Mouse (Mus musculus) cerebellum, adult 2 months (tissue): ENCODE results near the gene Kcnh5. TPM values are rescaled to one million over a fixed set of nuclear protein-coding genes. Genes with fewer than 3 reads are reported as not detected.

Experiments used
- DNase-seq, 2 experiments: peaks; one replicate each; pipeline ENCODE4 v3.0.0; 2021
- H3K27ac ChIP-seq: fragments of 200-500 bp; 2 replicates; pipeline ENCODE4 v1.5.1; 2012; ENCODE audit warnings: low read length, control low read depth, inconsistent platforms; ENCODE audit not compliant: insufficient read depth
- H3K27me3 ChIP-seq: fragments of 200-500 bp; 2 replicates; pipeline ENCODE4 v1.6.1; 2012; ENCODE audit warnings: inconsistent platforms, mild to moderate bottlenecking, low read length, moderate library complexity; ENCODE audit not compliant: control insufficient read depth, insufficient read depth
- H3K4me1 ChIP-seq: fragments of 200-500 bp; 2 replicates; pipeline ENCODE4 v1.6.1; 2011; ENCODE audit warnings: low read length; ENCODE audit not compliant: control insufficient read depth, insufficient read depth
- H3K4me3 ChIP-seq: fragments of 200-500 bp; replicated peaks from 2 replicates; pipeline ENCODE3; 2011; ENCODE audit warnings: mild to moderate bottlenecking, low read depth, low read length, control low read depth; ENCODE audit not compliant: insufficient read depth
- CTCF ChIP-seq: fragments of 200-500 bp; IDR thresholded peaks from 2 replicates; pipeline ENCODE4 v1.5.1; 2011; ENCODE audit warnings: low read depth, mild to moderate bottlenecking, control low read depth, low read length, moderate library complexity, borderline replicate concordance; ENCODE audit not compliant: insufficient read depth
- POLR2A ChIP-seq: fragments of 200-500 bp; IDR thresholded peaks from 2 replicates; pipeline ENCODE4 v1.6.1; 2011; ENCODE audit warnings: low read length, control low read depth, borderline replicate concordance; ENCODE audit not compliant: insufficient read depth
- WGBS: fragments of 180-500 bp; shearing (Covaris S2); methylation state at CpG from one replicate; pipeline ENCODE4 v1.1.7; 2018; 5-methylcytosine and 5-hydroxymethylcytosine counted together
- polyA plus RNA-seq: library from polyadenylated mRNA; depleted of rRNA; stranded (reverse); fragments of >200 nt; gene quantifications from 2 replicates; pipeline ENCODE4 v1.2.3, GENCODE M21; 2012

Kcnh5 gene
- polyA plus RNA-seq, 1 experiment = 2.0 TPM

DNA sequence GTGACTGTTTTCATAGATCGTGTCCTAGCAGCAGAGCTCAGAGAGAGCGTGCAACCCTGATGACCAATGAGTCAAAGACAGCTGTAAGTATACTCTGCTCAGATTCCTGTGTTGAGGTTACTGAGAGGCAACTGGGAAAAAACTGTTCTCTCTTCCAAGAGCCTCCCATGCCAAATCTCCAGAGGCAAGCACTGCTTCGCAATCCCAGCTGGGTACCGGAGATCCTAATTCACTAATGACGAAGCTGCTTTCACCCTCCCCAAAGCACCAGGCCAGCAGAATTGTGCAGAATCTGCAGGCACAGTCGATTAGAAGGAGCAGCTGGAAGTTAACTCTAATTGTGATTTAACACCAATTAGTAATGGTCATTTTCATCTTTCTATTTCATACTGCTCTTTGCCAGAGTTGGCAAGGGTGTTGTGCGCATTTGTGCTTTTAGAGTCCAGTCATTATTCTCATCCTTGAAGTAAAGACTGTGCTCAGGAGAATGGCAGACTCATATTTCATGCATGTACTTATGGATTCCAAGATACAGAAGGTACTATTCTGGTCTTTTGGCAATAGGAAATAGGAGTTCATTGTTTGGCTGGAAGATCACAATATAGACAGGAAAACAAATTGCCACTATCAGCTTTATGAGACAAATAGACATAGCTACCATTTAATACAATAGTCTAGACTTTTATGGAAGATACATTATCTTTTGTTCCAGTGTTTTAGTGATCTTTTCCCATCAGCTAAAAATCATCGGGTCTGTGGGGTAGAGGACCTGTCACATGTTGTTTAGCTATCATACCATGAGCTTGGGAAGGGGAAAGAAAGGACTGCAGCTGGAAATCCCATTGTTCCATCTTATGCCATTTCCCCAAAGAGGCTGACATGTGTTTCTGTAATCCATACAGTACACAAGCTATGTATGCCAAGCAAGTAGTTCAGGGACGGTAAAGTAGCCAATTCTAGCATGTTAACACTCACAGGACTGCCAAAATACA lies 225.7 kb downstream of the Kcnh5 start:
- H3K27me3 ChIP-seq = no peaks in the 10 kb centered on the region

DNA sequence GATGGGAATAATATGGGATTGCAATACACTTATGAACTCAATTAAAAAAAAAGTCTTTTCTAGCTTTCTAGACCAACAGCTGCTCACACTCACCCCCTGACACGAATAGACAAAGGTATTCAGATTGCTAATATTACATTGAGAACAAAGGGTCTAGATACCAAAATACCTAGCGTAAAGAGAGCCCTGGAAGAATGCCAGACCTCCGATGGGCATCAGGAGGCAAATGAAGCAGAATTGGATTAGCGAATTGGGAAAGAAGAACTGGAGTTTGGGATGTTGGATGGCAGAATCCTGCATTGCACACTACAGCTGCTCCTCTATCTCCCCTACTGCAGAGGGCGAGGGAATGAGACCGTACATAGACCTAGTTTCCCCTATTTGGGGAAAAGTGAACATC lies 275.8 kb downstream of the Kcnh5 start:
- WGBS = 20% methylated on average over 6 of the region's 6 CpGs
- Histone ChIP-seq H3K4me3 (no peak overlapping the region), H3K27me3 (no peaks in the 10 kb centered on the region), H3K4me1 (no peaks in the 10 kb centered on the region), H3K27ac (no peak overlapping the region)
- DNase-seq = no peak
- no peak for TF ChIP-seq POLR2A
- TF ChIP-seq CTCF = no peak

More for the DNA sequence above, 225.7 kb downstream of the Kcnh5 start:
- H3K27ac ChIP-seq = no peak overlapping the region
- DNase-seq = peak in 1 of 2 experiments; percentile 6
- 18% methylated on average over 9 of the region's 9 CpGs for WGBS
- no peak overlapping the region for H3K4me3 ChIP-seq
- no peak for TF ChIP-seq POLR2A
- TF ChIP-seq CTCF = no peak
- H3K4me1 ChIP-seq = no peaks in the 10 kb centered on the region

DNA sequence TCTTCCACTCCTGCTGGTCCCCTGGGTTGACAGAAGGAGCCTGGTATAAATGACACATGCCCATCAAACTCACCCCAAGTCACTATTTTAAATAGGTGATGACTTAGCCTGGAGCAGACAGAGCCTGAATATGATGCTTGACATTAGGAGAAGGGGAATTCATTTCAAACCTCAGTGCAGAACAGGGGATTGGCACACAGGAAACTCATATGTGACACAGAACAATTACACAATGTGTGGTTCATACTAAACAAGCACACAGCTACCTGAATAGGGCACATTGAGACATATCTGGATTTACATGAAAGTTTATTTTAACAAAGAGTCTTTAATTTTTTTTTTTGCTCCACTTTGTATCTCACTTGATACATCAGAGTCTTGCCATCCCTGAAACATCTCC lies 276.4 kb downstream of the Kcnh5 start:
- H3K4me1 ChIP-seq = no peaks in the 10 kb centered on the region
- TF ChIP-seq POLR2A (no peak), CTCF (no peak)
- H3K27ac ChIP-seq = no peak overlapping the region
- H3K4me3 ChIP-seq = no peak overlapping the region
- no peak for DNase-seq
- H3K27me3 ChIP-seq = no peaks in the 10 kb centered on the region

DNA sequence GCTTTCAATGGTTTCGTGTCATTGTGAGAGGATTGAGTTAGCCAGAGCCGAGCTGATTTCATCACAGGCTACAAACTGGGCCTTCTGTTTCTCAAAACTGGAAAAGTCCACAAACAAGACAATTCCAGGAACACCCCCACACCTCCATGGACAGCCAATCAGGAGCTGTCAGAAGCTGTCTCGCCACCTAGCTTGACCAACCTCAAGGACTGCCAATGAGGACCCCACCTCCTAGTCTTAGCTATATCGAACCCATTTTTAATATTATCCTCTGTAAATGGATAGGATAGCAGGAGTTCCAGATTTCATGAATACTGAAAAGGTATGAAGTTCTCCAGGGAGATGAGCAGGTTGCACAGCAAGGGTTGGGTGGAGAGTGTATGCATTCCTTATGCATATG lies 278.1 kb downstream of the Kcnh5 start:
- WGBS = 95% methylated on average over 4 of the region's 4 CpGs
- Histone ChIP-seq H3K27me3 (no peaks in the 10 kb centered on the region), H3K4me1 (no peaks in the 10 kb centered on the region), H3K4me3 (no peak overlapping the region), H3K27ac (no peak overlapping the region)
- DNase-seq = no peak
- TF ChIP-seq CTCF = no peak

DNA sequence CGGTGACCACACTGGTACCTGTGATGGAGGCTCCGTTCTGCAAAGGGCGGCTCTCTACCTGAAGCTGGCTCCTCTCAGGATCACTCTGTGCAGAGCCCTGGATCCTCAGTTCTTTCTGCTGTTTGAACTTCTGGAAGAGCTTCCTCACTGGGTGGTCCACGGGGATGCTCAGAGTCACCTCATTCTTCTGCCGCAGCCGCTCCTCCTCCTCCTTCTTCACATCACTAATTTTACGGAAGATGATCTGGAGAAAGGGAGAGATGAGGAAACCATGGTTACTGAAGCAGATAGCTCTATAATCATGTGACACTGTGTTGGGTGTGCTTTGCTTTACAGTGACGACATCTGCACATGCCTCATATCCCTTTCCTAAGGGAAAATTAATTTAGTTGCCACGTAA lies 278.9 kb downstream of the Kcnh5 start:
- Histone ChIP-seq H3K4me1 (no peaks in the 10 kb centered on the region), H3K4me3 (no peak overlapping the region), H3K27me3 (no peaks in the 10 kb centered on the region), H3K27ac (no peak overlapping the region)
- no peak for DNase-seq
- 92% methylated on average over 9 of the region's 9 CpGs for WGBS
- TF ChIP-seq POLR2A (no peak), CTCF (no peak)

DNA sequence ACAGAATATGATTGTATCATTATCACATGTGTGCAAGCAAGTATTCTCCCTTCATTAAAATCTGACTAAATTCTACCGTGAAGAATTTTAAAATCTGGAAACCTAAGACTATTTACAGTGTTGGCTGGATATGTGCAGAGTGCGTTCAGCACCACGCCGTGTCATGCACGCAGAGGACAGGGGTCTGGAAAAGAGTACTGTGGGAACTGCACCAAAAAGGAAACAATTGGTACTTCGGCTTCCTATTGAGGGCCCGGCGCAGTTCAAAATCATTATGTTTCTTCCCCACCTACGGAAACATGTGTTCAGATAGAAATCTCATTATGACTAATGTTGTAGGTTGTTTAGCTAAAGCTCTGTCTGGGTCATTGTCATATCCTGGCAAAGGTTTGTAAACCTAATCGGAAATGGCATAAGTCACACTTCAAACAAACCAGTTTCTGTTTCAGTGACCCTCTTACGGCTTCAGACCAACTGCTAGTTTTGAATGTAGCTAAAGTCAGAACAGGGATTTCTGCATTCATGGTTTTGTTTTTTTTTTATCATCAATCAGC lies 282.2 kb downstream of the Kcnh5 start:
- Histone ChIP-seq H3K27ac (no peak overlapping the region), H3K4me3 (no peak overlapping the region), H3K27me3 (no peaks in the 10 kb centered on the region), H3K4me1 (no peaks in the 10 kb centered on the region)
- no peak for DNase-seq
- TF ChIP-seq POLR2A = no peak
- no peak for TF ChIP-seq CTCF
- 83% methylated on average over 11 of the region's 11 CpGs for WGBS

DNA sequence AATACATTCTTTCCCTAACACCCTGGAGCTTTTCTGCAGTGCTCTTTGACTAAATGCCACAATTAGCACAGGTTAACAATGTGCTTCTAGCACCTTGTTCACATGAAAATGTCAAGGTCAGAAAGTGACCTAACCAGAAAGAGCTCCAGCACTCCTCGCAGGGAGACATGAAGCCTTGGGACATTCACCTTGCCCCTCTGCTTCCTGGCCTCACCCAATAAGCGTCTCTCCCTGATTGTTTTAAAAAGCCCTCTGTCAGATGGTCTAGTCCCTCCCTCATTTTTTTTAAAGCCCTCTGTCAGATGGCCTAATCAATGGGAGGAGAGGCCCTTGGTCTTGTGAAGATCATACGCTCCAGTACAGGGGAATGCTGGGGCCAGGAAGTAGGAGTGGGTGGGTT lies 287.7 kb downstream of the Kcnh5 start:
- no peak for DNase-seq
- 68% methylated on average over 3 of the region's 3 CpGs for WGBS
- Histone ChIP-seq H3K27ac (no peak overlapping the region), H3K4me1 (no peaks in the 10 kb centered on the region), H3K27me3 (no peaks in the 10 kb centered on the region), H3K4me3 (no peak overlapping the region)
- TF ChIP-seq POLR2A (no peak), CTCF (no peak)

DNA sequence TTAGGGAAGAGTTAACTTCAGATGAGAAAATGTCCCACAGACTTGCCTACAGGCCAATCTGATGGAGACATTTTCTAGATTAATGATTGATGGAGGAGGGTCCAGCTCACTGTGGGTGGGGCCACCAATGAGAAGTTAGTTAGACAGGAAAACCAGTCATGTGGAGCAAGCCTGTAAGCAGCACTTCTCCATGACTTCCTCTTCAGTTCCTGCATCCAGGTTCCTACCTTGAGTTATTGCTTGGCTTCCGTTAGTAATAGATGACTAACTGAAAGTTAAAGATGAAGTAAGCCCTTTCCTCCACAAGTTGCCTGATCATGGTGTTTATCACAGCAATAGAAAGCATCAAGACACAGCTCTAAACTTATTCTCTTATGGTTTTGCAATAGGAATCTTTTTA lies 290.1 kb downstream of the Kcnh5 start:
- 91% methylated on average over 1 of the region's 1 CpGs for WGBS

More for the DNA sequence above, 290.1 kb downstream of the Kcnh5 start:
- no peaks in the 10 kb centered on the region for H3K4me1 ChIP-seq
- H3K27me3 ChIP-seq = no peaks in the 10 kb centered on the region
- TF ChIP-seq CTCF (no peak), POLR2A (no peak)
- H3K27ac ChIP-seq = no peak overlapping the region
- no peak for DNase-seq
- no peak overlapping the region for H3K4me3 ChIP-seq
